Mouse (Mus musculus) liver, embryonic 14.5 days (tissue): ENCODE data around the gene Ovca2. TPM values are rescaled to one million over a fixed set of nuclear protein-coding genes. Genes with fewer than 3 reads are reported as not detected.

Experiments used
- ATAC-seq: fragments of 200-750 bp; cut with Nextera tagmentation; 2 replicates; pipeline ENCODE4 v1.8.0; 2017; ENCODE audit warnings: moderate number of reproducible peaks, mild to moderate bottlenecking, moderate library complexity; ENCODE audit not compliant: insufficient read depth
- DNase-seq, 3 experiments: peaks; one replicate each; pipeline ENCODE4 v3.0.0-alpha.2; 2012 to 2013; ENCODE audit warnings: low read depth in 3 of 3, low spot score in 3 of 3
- H3K27ac ChIP-seq: fragments of 300-500 bp; sonication (generic); 2 replicates; pipeline ENCODE4 v1.5.1; 2014; ENCODE audit warnings: moderate library complexity, mild to moderate bottlenecking, control low read depth, inconsistent platforms
- H3K27me3 ChIP-seq: fragments of 300-500 bp; sonication (generic); 2 replicates; pipeline ENCODE4 v1.6.1; 2014; ENCODE audit warnings: mild to moderate bottlenecking, low read length, moderate library complexity; ENCODE audit not compliant: control insufficient read depth, insufficient read depth
- H3K36me3 ChIP-seq: fragments of 300-500 bp; sonication (generic); replicated peaks from 2 replicates; pipeline ENCODE4 v1.6.1; 2014; ENCODE audit warnings: low read depth; ENCODE audit not compliant: control insufficient read depth, insufficient read depth
- H3K4me1 ChIP-seq, 2 experiments: fragments of 200-500 bp in 1 of 2; fragments of 300-500 bp in 1 of 2; sonication (generic) in 1 of 2; replicated peaks; 2 replicates each; pipeline ENCODE4 v1.6.1; 2012 to 2014; ENCODE audit warnings: antibody characterized with exemption in 1 of 2, inconsistent platforms in 1 of 2, low read length in 1 of 2; ENCODE audit not compliant: control insufficient read depth in 2 of 2, insufficient read depth in 2 of 2
- H3K4me2 ChIP-seq: fragments of 300-500 bp; sonication (generic); 2 replicates; pipeline ENCODE4 v1.6.1; 2014; ENCODE audit warnings: low read depth, mild to moderate bottlenecking, control low read depth, moderate library complexity
- H3K4me3 ChIP-seq, 2 experiments: fragments of 200-500 bp in 1 of 2; fragments of 300-500 bp in 1 of 2; sonication (generic) in 1 of 2; 2 replicates each; pipeline ENCODE4 v1.5.1; 2012 to 2014; ENCODE audit warnings: low read depth in 2 of 2, low read length in 2 of 2, mild to moderate bottlenecking in 2 of 2, control low read depth in 1 of 2, inconsistent platforms in 1 of 2, moderate library complexity in 1 of 2; ENCODE audit not compliant: insufficient read depth in 1 of 2
- H3K9ac ChIP-seq: fragments of 300-500 bp; sonication (generic); replicated peaks from 2 replicates; pipeline ENCODE4 v1.6.1; 2014; ENCODE audit warnings: mild to moderate bottlenecking, control low read depth, moderate library complexity
- H3K9me3 ChIP-seq: fragments of 300-500 bp; sonication (generic); 2 replicates; pipeline ENCODE4 v1.6.1; 2016; ENCODE audit warnings: low read length, mixed read lengths; ENCODE audit not compliant: control insufficient read depth
- CTCF ChIP-seq: IDR thresholded peaks from 2 replicates; pipeline ENCODE4 v1.5.1; 2016; ENCODE audit warnings: antibody characterized with exemption, low read depth, control low read depth
- EP300 ChIP-seq: IDR thresholded peaks from 2 replicates; pipeline ENCODE4 v1.6.1; 2016; ENCODE audit warnings: antibody characterized with exemption, low read depth
- WGBS: fragments of 180-500 bp; shearing (Covaris S2); extraction: QIAGEN DNeasy Blood & Tissue Kit; methylation state at CpG from one replicate; pipeline ENCODE4 v1.1.7; 2014; ENCODE audit not compliant: insufficient replicate concordance; 5-methylcytosine and 5-hydroxymethylcytosine counted together
- polyA plus RNA-seq, 2 experiments: library from polyadenylated mRNA; depleted of rRNA in 1 of 2; stranded (reverse) in 1 of 2; unstranded in 1 of 2; fragments of >200 nt; fragmentation: Nextera tagmentation in 1 of 2; extraction: Ambion mirVana in 1 of 2; gene quantifications; 2 replicates each; pipeline versions ENCODE4 v1.2.1 to v1.2.3; 2012 to 2014

Ovca2 gene
- polyA plus RNA-seq (2012; rRNA removed): 7.4 and 10.5 TPM in 2 replicates
- polyA plus RNA-seq (2014; fragmentation: Nextera tagmentation; extraction: Ambion mirVana): 14.3 and 15.3 TPM in 2 replicates

DNA sequence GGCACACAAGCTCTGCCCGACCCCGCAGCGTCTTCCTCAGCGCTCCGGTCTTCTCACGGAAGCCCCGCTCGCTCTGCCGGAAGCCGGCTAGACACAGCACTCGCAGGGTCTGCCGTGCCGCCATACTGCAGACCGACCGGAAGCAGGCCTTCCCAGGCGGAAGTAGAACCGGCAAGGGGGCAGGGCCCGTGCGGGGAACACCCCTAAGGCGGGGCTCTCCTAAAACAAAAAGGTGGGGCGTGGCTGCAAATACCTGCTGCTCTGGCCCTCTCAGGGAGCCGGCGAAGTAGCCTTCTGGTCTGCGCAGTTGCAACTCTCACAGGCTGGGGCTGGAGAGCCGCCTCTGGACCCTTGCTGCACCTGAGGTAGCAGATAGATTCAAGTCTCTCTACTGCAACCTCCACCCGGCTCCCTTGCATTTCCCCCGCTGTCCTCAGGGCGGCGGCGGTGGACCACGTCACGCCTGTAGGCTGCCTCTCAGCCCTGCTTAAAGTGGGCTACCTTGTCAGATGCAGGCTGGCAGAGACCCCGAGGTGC lies at the start of gene Ovca2:
Gene Ovca2 (minus strand): TSS at position 164 of the 537 bp plus-strand sequence.
- Histone ChIP-seq H3K36me3 (peaks cover 3% of the 10 kb centered on the region; the same call in 1 of the 2 replicates), H3K27ac (peak within 1 kb of the TSS; percentile 24; the same call in 1 of the 2 replicates), H3K27me3 (peaks cover 6% of the 10 kb centered on the region), H3K4me1 (peaks cover 6 to 7% of the 10 kb centered on the region in 2 experiments), H3K4me2 (peak within 1 kb of the TSS; percentile 87), H3K9me3 (no peaks in the 10 kb centered on the region), H3K4me3 (peak within 1 kb of the TSS; percentile 86 to 90), H3K9ac (peak within 1 kb of the TSS; percentile 82)
- TF ChIP-seq EP300 (no peak), CTCF (peak; percentile 96)
- ATAC-seq (peak; percentile 92), DNase-seq (peak; percentile 70 to 77 (median 77))
- under 1% methylated on average over 33 of the region's 33 CpGs for WGBS

DNA sequence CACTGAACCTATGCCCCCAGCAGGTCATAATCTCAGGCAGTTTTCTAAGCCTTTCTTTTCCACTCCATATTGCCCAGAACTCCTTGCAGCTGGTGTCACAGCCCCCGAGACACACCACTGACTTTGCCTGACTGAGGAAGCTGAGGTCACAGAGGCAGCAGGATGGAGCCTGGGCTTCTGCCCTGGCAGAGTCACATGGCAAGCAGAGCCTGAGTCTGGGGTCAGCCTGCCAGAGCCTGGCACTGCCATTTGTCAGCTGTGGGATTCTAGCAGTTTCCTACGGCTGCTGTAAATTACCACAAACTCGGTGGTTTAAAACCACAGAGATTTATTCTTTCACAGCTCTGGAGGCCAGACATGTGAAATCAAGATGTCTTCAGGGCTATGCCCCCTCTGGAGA lies 49.0 kb upstream of the Ovca2 start:
- H3K4me1 ChIP-seq: peaks cover 0 to 4% of the 10 kb centered on the region in 2 experiments; a peak in 3 of 4 replicates
- DNase-seq (no peak), ATAC-seq (no peak)
- H3K9ac ChIP-seq: no peak overlapping the region
- WGBS: 20% methylated on average over 3 of the region's 3 CpGs
- no peaks in the 10 kb centered on the region for H3K9me3 ChIP-seq
- no peak overlapping the region for H3K27ac ChIP-seq
- H3K4me3 ChIP-seq: no peak overlapping the region
- no peak overlapping the region for H3K4me2 ChIP-seq
- no peaks in the 10 kb centered on the region; the same call in none of the 2 replicates for H3K27me3 ChIP-seq
- TF ChIP-seq CTCF (no peak), EP300 (no peak)
- H3K36me3 ChIP-seq: no peaks in the 10 kb centered on the region

DNA sequence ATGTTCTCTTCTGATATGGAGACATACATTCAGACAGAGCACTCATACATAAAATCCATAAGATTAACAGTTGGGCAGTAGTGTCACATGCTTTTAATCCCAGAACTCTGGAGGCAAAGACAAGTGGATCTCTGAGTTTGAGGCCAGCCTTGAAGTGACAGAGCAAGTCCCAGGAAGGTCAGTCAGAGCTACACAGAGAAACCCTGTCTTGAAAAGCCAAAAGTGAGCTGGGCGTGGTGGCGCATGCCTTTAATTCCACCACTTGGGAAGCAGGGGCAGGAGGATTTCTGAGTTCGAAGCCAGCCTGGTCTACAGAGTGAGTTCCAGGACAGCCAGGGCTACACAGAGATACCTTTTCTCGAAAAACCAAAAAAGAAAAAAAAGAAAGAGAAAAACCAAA lies 46.2 kb upstream of the Ovca2 start:
- H3K4me3 ChIP-seq: no peak overlapping the region
- no peaks in the 10 kb centered on the region for H3K36me3 ChIP-seq
- H3K9me3 ChIP-seq: no peaks in the 10 kb centered on the region
- no peaks in the 10 kb centered on the region; the same call in none of the 2 replicates for H3K27me3 ChIP-seq
- DNase-seq (no peak), ATAC-seq (no peak)
- H3K27ac ChIP-seq: no peak overlapping the region
- TF ChIP-seq CTCF (no peak), EP300 (no peak)
- 67% methylated on average over 4 of the region's 4 CpGs for WGBS
- 0 out of 4 replicates have a peak, but pooled peaks cover 0 to 8% of the 10 kb centered on the region in 2 experiments for H3K4me1 ChIP-seq
- H3K4me2 ChIP-seq: no peak overlapping the region
- no peak overlapping the region for H3K9ac ChIP-seq

DNA sequence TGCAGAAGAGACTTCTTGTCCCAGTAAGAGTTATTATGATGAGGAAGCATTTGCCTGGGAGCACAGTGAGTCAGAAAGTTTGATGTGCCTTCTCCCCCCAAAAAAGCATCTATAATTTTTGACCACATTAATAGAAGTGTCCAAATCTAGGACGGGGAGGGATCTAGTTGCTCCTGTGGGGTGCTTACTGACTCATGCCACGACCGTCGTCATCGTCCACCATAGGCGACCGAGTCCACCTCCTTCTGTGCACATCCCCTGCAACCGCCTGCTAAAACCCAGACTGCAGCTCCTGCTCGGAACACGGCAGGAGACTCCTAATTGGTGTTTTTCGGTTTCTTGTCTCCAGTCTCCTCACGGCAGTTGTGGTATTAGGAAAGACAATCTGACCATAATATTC lies 45.4 kb upstream of the Ovca2 start:
- H3K9ac ChIP-seq: no peak overlapping the region
- TF ChIP-seq CTCF (no peak), EP300 (no peak)
- no peak for ATAC-seq
- no peaks in the 10 kb centered on the region for H3K36me3 ChIP-seq
- WGBS: 78% methylated on average over 12 of the region's 12 CpGs
- H3K9me3 ChIP-seq: no peaks in the 10 kb centered on the region
- H3K4me2 ChIP-seq: no peak overlapping the region
- H3K4me1 ChIP-seq: 0 out of 4 replicates have a peak, but pooled peaks cover 0 to 8% of the 10 kb centered on the region in 2 experiments
- DNase-seq: no peak
- no peak overlapping the region for H3K27ac ChIP-seq
- H3K27me3 ChIP-seq: no peaks in the 10 kb centered on the region; the same call in none of the 2 replicates
- H3K4me3 ChIP-seq: no peak overlapping the region

DNA sequence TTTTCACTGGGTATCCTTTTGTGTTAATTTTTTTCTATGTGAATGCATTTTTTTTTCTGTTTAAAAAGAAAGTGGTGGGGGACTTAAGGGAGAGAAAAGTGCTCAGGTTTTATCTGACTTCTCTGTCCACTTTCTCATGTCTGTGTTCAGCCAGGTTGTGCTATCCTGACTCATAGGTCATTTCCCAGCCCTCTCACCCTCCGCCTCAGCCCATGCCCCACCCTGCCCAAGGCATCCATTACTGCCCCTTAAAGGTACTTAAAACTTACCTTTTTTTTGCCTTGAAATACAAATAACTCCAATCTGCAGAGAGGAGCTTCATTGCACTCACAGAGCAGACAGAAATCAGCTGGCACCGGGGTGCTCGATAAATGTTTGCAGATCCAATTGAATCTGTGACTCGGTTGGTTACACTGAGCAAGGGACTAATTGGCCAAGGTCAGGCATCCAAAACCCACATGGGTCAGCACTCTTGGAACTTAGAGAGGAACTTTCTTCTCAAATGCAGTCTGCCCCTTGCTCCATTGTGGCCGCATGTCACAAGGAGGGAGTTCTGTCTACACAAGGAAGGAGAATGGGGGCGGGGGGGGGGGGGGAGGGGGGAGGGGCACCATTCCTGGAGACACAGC lies 42.0 kb upstream of the Ovca2 start:
- Histone ChIP-seq H3K36me3 (no peaks in the 10 kb centered on the region), H3K4me2 (no peak overlapping the region), H3K4me3 (no peak overlapping the region), H3K4me1 (0 out of 4 replicates have a peak, but pooled peaks cover 0 to 8% of the 10 kb centered on the region in 2 experiments), H3K27me3 (no peaks in the 10 kb centered on the region; the same call in 1 of the 2 replicates), H3K9ac (no peak overlapping the region), H3K27ac (no peak overlapping the region), H3K9me3 (no peaks in the 10 kb centered on the region)
- no peak for ATAC-seq
- DNase-seq: no peak
- TF ChIP-seq EP300 (no peak), CTCF (no peak)
- WGBS: 63% methylated on average over 5 of the region's 6 CpGs
